Mouse (Mus musculus): ENCODE measurements around the gene Col15a1.

DNA sequence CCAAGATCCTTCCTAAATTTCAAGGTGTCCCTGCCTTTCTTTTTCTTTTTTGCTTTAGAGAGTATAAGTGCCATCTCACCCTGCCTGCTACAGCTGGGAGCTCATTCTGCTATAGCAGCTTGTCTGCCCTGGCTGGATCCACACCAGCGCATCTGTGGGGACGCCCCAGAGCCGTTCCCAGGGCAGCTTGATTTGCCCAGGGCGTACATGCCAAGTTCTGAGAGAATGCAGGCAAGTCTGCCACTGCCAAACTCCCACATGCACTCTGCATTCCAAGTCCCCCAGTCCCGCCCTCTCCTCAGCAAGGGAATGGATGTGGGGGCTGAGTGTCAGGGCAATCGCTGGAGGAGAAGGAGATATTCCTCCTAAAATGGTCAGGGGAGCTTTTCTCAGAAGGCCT lies 19.8 kb downstream of the Col15a1 start:
- TF ChIP-seq E2F4 (IDR thresholded peaks at IDR 0.05; ENCODE audit: insufficient read depth) (no peak), POLR2A (IDR thresholded peaks at IDR 0.05; ENCODE audit: insufficient read length, low read depth) (no peak), USF1 (IDR thresholded peaks at IDR 0.05; ENCODE audit: low read depth) (no peak), REST (IDR thresholded peaks at IDR 0.05; ENCODE audit: insufficient read depth, insufficient read length) (no peak), POLR2AphosphoS2 (IDR thresholded peaks at IDR 0.05; ENCODE audit: insufficient read length, low read depth) (no peak), MYOD1 (IDR thresholded peaks at IDR 0.05; ENCODE audit: control insufficient read depth in 1 of 3, insufficient read length in 2 of 3, low read depth in 2 of 3) (no peak), CEBPB (IDR thresholded peaks at IDR 0.05; ENCODE audit: insufficient read depth, poor library complexity, severe bottlenecking) (no peak), TCF12 (IDR thresholded peaks at IDR 0.05; ENCODE audit: insufficient read depth, poor library complexity, severe bottlenecking) (no peak)

Data from myocyte (in vitro differentiated cells).